Mouse (Mus musculus): ENCODE data around the gene Iqcf4. TPM values are rescaled to one million over a fixed set of nuclear protein-coding genes. Genes with fewer than 3 reads are reported as not detected.

The Iqcf4 gene
- polyA plus RNA-seq (2014; fragmentation: Illumina TruSeq; extraction: RNeasy Lipid Tissue Mini Kit (QIAGEN cat#74804); ENCODE audit: low read depth, low replicate concordance), result not detected

DNA sequence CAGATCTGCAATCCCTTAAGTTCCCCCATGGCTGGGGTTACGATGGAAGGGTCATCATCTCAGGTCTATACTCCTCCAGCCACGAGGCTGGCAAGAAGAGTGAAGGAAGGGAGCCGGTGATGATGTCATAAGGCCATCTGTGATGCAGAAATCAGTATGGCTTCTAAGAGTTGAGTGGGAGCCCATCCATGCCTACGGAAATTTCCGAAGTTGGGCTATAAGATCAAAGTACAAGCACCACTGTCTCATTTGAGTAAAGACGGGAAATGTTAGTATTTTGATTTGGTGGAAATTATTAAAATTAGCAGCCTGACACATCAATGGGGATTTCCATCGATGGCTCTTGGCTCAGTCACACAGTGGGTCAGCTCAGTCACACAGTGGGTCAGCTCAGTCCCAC, at the start of gene Iqcf4:
TSS of gene Iqcf4 (minus strand) at position 101 of the 400 bp plus-strand sequence.

DNA sequence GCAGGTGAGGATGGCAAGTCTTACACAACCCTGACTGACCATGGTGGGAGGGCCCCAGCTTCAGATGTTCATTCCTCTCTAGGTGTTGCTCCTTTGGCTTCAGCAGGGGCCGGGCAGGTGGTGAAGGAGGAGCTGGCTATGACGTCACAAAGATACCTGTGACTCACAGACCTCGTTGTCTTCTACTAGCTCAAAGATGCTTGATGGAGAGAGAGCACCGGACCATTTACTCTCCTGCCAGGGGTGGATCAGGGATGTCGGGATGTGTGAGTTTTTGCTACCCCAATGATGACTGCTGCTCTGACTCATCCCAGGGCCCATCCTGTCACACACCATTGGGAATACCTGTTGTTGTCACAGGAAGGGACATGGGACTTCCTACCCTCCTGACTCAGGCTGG, 9.3 kb downstream of the Iqcf4 start, which contains the start of gene Iqcf3:
TSS of gene Iqcf3 (minus strand) at position 101 of the 400 bp plus-strand sequence.

Other genes starting within 250 kb of the Iqcf4 start
- 14.0 TPM for gene Dusp7, start 202.4 kb downstream of the Iqcf4 start, polyA plus RNA-seq (2014; fragmentation: Illumina TruSeq; extraction: RNeasy Lipid Tissue Mini Kit (QIAGEN cat#74804); ENCODE audit: low read depth, low replicate concordance)
- 24.8 TPM for gene Rpl29, start 141.5 kb downstream of the Iqcf4 start, polyA plus RNA-seq (2014; fragmentation: Illumina TruSeq; extraction: RNeasy Lipid Tissue Mini Kit (QIAGEN cat#74804); ENCODE audit: low read depth, low replicate concordance)
- 8.3 TPM for gene Acy1, start 132.7 kb downstream of the Iqcf4 start, polyA plus RNA-seq (2014; fragmentation: Illumina TruSeq; extraction: RNeasy Lipid Tissue Mini Kit (QIAGEN cat#74804); ENCODE audit: low read depth, low replicate concordance)
- 112 TPM for gene Abhd14b, start 123.5 kb downstream of the Iqcf4 start, polyA plus RNA-seq (2014; fragmentation: Illumina TruSeq; extraction: RNeasy Lipid Tissue Mini Kit (QIAGEN cat#74804); ENCODE audit: low read depth, low replicate concordance)
- gene Abhd14a, start 123.3 kb downstream of the Iqcf4 start, polyA plus RNA-seq (2014; fragmentation: Illumina TruSeq; extraction: RNeasy Lipid Tissue Mini Kit (QIAGEN cat#74804); ENCODE audit: low read depth, low replicate concordance), result 0.73 TPM
- gene Pcbp4, start 117.7 kb downstream of the Iqcf4 start, polyA plus RNA-seq (2014; fragmentation: Illumina TruSeq; extraction: RNeasy Lipid Tissue Mini Kit (QIAGEN cat#74804); ENCODE audit: low read depth, low replicate concordance), result 2.1 TPM
- gene Gpr62, start 105.1 kb downstream of the Iqcf4 start, polyA plus RNA-seq (2014; fragmentation: Illumina TruSeq; extraction: RNeasy Lipid Tissue Mini Kit (QIAGEN cat#74804); ENCODE audit: low read depth, low replicate concordance), result not detected
- gene Rrp9, start 95.0 kb downstream of the Iqcf4 start, polyA plus RNA-seq (2014; fragmentation: Illumina TruSeq; extraction: RNeasy Lipid Tissue Mini Kit (QIAGEN cat#74804); ENCODE audit: low read depth, low replicate concordance), result 1.5 TPM
- gene Parp3, start 94.0 kb downstream of the Iqcf4 start, polyA plus RNA-seq (2014; fragmentation: Illumina TruSeq; extraction: RNeasy Lipid Tissue Mini Kit (QIAGEN cat#74804); ENCODE audit: low read depth, low replicate concordance), result 7.8 TPM
- not detected for gene Iqcf1, start 71.0 kb downstream of the Iqcf4 start, polyA plus RNA-seq (2014; fragmentation: Illumina TruSeq; extraction: RNeasy Lipid Tissue Mini Kit (QIAGEN cat#74804); ENCODE audit: low read depth, low replicate concordance)
- not detected for gene Iqcf5, start 56.4 kb downstream of the Iqcf4 start, polyA plus RNA-seq (2014; fragmentation: Illumina TruSeq; extraction: RNeasy Lipid Tissue Mini Kit (QIAGEN cat#74804); ENCODE audit: low read depth, low replicate concordance)
- gene Iqcf3, start 9.4 kb downstream of the Iqcf4 start, polyA plus RNA-seq (2014; fragmentation: Illumina TruSeq; extraction: RNeasy Lipid Tissue Mini Kit (QIAGEN cat#74804); ENCODE audit: low read depth, low replicate concordance), result not detected
- not detected for gene Iqcf6, start 55.6 kb upstream of the Iqcf4 start, polyA plus RNA-seq (2014; fragmentation: Illumina TruSeq; extraction: RNeasy Lipid Tissue Mini Kit (QIAGEN cat#74804); ENCODE audit: low read depth, low replicate concordance)
- not detected for gene Grm2, start 85.1 kb upstream of the Iqcf4 start, polyA plus RNA-seq (2014; fragmentation: Illumina TruSeq; extraction: RNeasy Lipid Tissue Mini Kit (QIAGEN cat#74804); ENCODE audit: low read depth, low replicate concordance)
- 5.0 TPM for gene Tex264, start 114.9 kb upstream of the Iqcf4 start, polyA plus RNA-seq (2014; fragmentation: Illumina TruSeq; extraction: RNeasy Lipid Tissue Mini Kit (QIAGEN cat#74804); ENCODE audit: low read depth, low replicate concordance)
- 7.5 TPM for gene Rad54l2, start 218.2 kb upstream of the Iqcf4 start, polyA plus RNA-seq (2014; fragmentation: Illumina TruSeq; extraction: RNeasy Lipid Tissue Mini Kit (QIAGEN cat#74804); ENCODE audit: low read depth, low replicate concordance)

Measured in kidney, adult 10 weeks (tissue).